Mouse (Mus musculus) testis, adult 2 months (tissue): ENCODE data around the gene Gm49368. TPM values are rescaled to one million over a fixed set of nuclear protein-coding genes. Genes with fewer than 3 reads are reported as not detected.

Source experiments
- H3K27ac ChIP-seq: fragments of 200-500 bp; 2 replicates; pipeline ENCODE4 v1.5.1; 2012; ENCODE audit warnings: low read depth, low read length; ENCODE audit not compliant: control insufficient read depth, insufficient read depth
- H3K27me3 ChIP-seq: fragments of 200-500 bp; 2 replicates; pipeline ENCODE4 v1.6.1; 2012; ENCODE audit warnings: mild to moderate bottlenecking, low read length, moderate library complexity; ENCODE audit not compliant: control insufficient read depth, insufficient read depth
- H3K36me3 ChIP-seq: fragments of 200-500 bp; 2 replicates; pipeline ENCODE4 v1.6.1; 2012; ENCODE audit warnings: mild to moderate bottlenecking, low read length; ENCODE audit not compliant: control insufficient read depth, insufficient read depth
- H3K4me1 ChIP-seq: fragments of 200-500 bp; 2 replicates; pipeline ENCODE4 v1.6.1; 2012; ENCODE audit warnings: low read length; ENCODE audit not compliant: control insufficient read depth, insufficient read depth
- H3K4me3 ChIP-seq: fragments of 200-500 bp; 2 replicates; pipeline ENCODE4 v1.5.1; 2012; ENCODE audit warnings: low read depth, mild to moderate bottlenecking, low read length, moderate library complexity, mixed read lengths; ENCODE audit not compliant: control insufficient read depth
- CTCF ChIP-seq: fragments of 200-500 bp; IDR thresholded peaks from 2 replicates; pipeline ENCODE4 v1.5.1; 2012; ENCODE audit warnings: low read depth, mild to moderate bottlenecking, inconsistent platforms, low read length, moderate library complexity; ENCODE audit not compliant: control insufficient read depth, insufficient read depth, insufficient replicate concordance
- POLR2A ChIP-seq: fragments of 200-500 bp; IDR thresholded peaks from 2 replicates; pipeline ENCODE4 v1.6.1; 2012; ENCODE audit warnings: low read depth, mild to moderate bottlenecking, inconsistent platforms, low read length, moderate library complexity; ENCODE audit not compliant: control insufficient read depth
- polyA plus RNA-seq: library from polyadenylated mRNA; depleted of rRNA; stranded (reverse); fragments of >200 nt; gene quantifications from 2 replicates; pipeline ENCODE4 v1.2.3, GENCODE M21; 2012

Gm49368 gene
- polyA plus RNA-seq, 1 experiment: not detected

GRCm38 (mm10) chr7:128080012-128080411 is 17.5 kb downstream of the Gm49368 start:
- TF ChIP-seq CTCF: no peak
- no peak for TF ChIP-seq POLR2A
- Histone ChIP-seq H3K4me1 (no peaks in the 10 kb centered on the region), H3K27ac (no peak overlapping the region)

DNA sequence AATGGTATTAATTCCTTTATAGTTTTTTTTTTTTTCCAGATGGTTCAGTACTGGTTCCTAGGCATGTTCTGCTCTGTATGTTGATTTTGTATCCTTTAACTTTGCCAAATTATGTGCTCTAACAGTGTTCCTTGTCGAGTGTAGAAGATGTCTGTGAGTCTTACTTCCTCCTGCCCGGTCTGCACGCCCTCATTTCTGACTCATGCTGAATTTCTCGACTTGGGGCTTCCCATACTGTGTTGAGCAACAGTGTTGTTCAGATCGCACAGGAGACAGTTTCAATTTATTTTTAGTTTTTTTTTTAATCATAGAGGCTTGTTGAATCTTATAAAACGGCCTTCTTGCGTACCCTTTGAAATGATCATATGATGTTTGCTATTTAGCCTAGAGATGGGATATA is 26.7 kb downstream of the Gm49368 start:
- TF ChIP-seq CTCF (no peak), POLR2A (no peak)
- Histone ChIP-seq H3K36me3 (no peaks in the 10 kb centered on the region), H3K27ac (no peak overlapping the region), H3K27me3 (no peaks in the 10 kb centered on the region), H3K4me1 (no peaks in the 10 kb centered on the region), H3K4me3 (no peak overlapping the region)

More at GRCm38 (mm10) chr7:128080012-128080411, 17.5 kb downstream of the Gm49368 start:
- no peaks in the 10 kb centered on the region for H3K36me3 ChIP-seq
- no peaks in the 10 kb centered on the region for H3K27me3 ChIP-seq
- no peak overlapping the region for H3K4me3 ChIP-seq

GRCm38 (mm10) chr7:128098135-128098534 is 35.7 kb downstream of the Gm49368 start:
- Histone ChIP-seq H3K27ac (no peak overlapping the region), H3K4me1 (no peaks in the 10 kb centered on the region), H3K4me3 (no peak overlapping the region), H3K36me3 (no peaks in the 10 kb centered on the region), H3K27me3 (no peaks in the 10 kb centered on the region)
- no peak for TF ChIP-seq CTCF
- no peak for TF ChIP-seq POLR2A

DNA sequence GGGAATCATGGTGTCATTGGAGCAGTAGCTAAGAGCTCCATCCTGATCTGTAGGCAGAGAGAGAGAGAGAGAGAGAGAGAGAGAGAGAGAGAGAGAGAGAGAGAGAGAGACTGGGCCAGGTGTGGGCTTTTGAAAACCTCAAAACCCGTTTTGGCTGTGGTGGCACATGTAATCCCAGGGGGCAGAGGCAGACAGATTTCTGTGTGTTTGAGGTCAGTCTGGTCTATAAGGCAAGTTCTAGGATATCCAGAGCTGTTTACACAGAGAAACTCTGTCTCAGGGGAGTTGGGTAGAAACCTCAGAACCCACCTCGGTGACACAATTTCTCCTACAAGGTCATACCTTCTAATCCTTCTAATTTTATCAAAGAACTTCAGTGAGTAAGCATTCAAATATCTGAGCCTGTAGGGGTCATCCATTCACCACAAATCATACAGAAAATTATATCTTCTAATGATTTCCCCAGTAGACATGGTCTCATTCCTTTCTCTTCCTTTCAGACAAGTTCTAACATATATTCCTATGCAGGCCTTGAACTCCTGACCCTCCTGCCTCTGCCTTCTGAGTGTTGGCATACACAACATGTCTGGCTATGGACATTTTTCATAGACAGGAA is 38.4 kb downstream of the Gm49368 start:
- no peaks in the 10 kb centered on the region for H3K36me3 ChIP-seq
- no peaks in the 10 kb centered on the region for H3K4me1 ChIP-seq
- TF ChIP-seq POLR2A (no peak), CTCF (no peak)
- H3K27ac ChIP-seq: no peak overlapping the region
- H3K4me3 ChIP-seq: no peak overlapping the region
- no peaks in the 10 kb centered on the region for H3K27me3 ChIP-seq

- H3K27me3 ChIP-seq: no peaks in the 10 kb centered on the region
- H3K4me3 ChIP-seq: no peak overlapping the region
- H3K4me1 ChIP-seq: no peaks in the 10 kb centered on the region
- no peaks in the 10 kb centered on the region for H3K36me3 ChIP-seq
- TF ChIP-seq POLR2A (no peak), CTCF (no peak)
- H3K27ac ChIP-seq: no peak overlapping the region
Observed at GRCm38 (mm10) chr7:128105246-128105645, 42.8 kb downstream of the Gm49368 start.

GRCm38 (mm10) chr7:128107462-128107861 is 45.0 kb downstream of the Gm49368 start:
- no peak for TF ChIP-seq CTCF
- no peak for TF ChIP-seq POLR2A
- no peak overlapping the region for H3K4me3 ChIP-seq
- no peaks in the 10 kb centered on the region for H3K27me3 ChIP-seq
- no peaks in the 10 kb centered on the region for H3K36me3 ChIP-seq
- H3K4me1 ChIP-seq: no peaks in the 10 kb centered on the region
- H3K27ac ChIP-seq: no peak overlapping the region

DNA sequence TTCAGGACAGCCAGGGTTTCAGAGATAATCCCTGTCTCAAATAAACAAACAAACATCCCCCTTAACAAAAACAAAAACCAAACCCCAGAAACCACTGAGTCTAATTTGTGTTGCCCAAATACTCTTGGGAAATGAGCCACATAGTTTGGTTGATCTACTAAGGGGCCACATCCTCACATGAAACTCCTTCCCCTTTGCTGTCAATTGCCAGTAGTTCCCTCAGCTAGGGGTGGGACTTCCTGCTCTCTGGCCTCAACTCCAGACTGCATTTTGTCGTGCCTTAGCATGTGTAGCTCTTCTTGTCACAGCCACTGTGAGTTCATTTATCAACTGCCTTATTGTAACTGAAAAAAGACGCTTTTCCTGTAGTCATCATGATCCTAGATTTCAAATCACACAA is 47.8 kb downstream of the Gm49368 start:
- Histone ChIP-seq H3K27ac (no peak overlapping the region), H3K4me3 (no peak overlapping the region), H3K27me3 (no peaks in the 10 kb centered on the region), H3K36me3 (no peaks in the 10 kb centered on the region), H3K4me1 (no peaks in the 10 kb centered on the region)
- TF ChIP-seq POLR2A (no peak), CTCF (no peak)
